Mouse (Mus musculus) lung, adult 2 months (tissue): ENCODE measurements around the gene Card10.

Experiments
- CTCF ChIP-seq: fragments of 200-500 bp; IDR thresholded peaks from 2 replicates; pipeline ENCODE4 v1.5.1; 2011; ENCODE audit warnings: mild to moderate bottlenecking, low read length, control low read depth; ENCODE audit not compliant: insufficient read depth
- POLR2A ChIP-seq: fragments of 200-500 bp; IDR thresholded peaks from 2 replicates; pipeline ENCODE4 v1.6.1; 2011; ENCODE audit warnings: low read depth, mild to moderate bottlenecking, control low read depth, low read length, borderline replicate concordance; ENCODE audit errors: extremely low read depth

- no peak for TF ChIP-seq POLR2A
- TF ChIP-seq CTCF, result no peak
Measured at GRCm38 (mm10) chr15:78845867-78846266, 43.0 kb upstream of the Card10 start.
